Mouse (Mus musculus) R1 (cell line): ENCODE measurements around the gene Rpp14.

Source experiments
- DNase-seq: peaks from one replicate; pipeline ENCODE4 v3.0.0-alpha.2; 2018; ENCODE audit warnings: low read depth, low spot score

The Rpp14 gene

DNA sequence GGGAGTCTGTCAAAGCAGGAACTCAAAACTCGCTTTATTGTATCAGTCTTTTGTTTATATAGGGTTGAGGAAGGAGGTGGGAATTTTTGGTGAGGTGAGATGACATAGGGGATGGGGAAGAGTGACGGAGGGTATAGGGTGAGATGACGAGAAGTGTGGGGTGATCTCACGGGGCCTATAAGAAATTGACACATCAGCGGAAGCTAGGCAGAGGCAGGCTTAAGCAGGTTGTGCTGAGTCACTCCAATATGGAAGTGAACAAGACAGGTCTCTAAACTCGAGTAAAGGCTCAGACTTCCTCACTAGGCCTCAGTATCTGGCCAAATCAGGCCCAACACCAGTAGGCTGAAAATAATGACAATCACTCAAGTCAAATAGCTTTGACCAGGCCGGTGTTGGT is 20.2 kb upstream of the Rpp14 start:
- peak; percentile 75 for DNase-seq

DNA sequence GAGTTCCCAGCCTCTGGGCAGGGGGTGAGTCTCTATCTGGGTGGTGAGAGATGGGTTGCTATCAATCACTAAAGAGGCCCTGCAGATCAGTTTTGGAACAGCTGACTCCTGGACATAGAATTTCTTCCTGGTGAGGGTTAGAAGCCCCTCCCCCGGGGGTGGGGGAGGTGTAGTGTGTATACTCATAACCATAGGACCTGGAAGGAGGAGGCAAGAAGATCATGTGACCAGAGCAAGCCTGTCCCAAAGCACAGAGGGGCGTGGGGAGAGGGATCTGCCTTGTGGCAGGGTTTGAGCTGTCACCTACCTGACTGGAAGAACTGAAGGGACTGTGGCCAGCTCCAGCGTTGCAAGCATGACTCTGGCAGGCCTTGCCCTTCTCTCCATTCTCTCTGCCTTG is 18.1 kb upstream of the Rpp14 start:
- DNase-seq: peak; percentile 86

- no peak for DNase-seq
Observed at GRCm38 (mm10) chr14:8062537-8063301, 17.4 kb upstream of the Rpp14 start.

GRCm38 (mm10) chr14:8063835-8064785 is 16.1 kb upstream of the Rpp14 start:
- DNase-seq: no peak

GRCm38 (mm10) chr14:8080718-8081117 is 551 bp downstream of the Rpp14 start:
- DNase-seq: peak; percentile 64

DNA sequence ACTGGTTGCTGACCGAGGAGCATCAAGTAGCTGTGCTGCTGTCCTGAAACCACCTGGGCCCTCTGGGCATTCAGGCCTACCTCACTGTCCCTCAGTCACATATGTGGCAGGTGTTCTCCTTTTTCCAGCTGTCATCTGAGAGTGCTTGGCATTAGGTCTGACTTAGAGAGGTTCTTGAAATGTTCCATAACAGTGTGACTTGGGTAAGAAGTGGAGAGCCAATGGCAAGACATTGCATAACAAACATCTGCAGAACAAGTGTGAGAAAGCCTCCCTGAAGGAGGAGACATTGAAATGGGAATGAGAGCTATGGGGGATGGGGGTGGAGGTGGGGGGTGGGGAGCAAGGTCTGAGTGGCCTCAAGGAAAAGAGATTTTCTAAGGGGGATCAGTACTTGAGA is 2.8 kb downstream of the Rpp14 start:
- DNase-seq: peak; percentile 27

DNA sequence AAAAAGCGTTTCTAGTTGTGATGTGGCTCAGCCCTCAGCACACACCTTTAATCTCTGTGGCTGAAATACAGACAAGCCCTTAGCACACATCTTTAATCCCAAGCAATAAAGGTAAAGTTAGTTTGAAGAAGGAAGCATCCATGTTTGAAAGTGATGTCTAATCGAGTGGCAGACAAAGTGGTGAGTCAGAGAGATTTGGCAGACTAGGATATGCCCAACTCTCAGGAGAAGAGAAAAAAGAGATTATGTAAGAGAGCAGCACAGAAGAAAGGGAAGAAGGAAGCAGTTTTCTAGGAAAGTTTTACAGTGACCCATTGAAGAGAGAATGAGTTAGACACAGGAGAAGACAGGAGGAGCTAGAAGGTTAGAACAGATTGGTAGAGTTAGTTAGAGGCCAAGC is 8.8 kb downstream of the Rpp14 start:
- DNase-seq: no peak

DNA sequence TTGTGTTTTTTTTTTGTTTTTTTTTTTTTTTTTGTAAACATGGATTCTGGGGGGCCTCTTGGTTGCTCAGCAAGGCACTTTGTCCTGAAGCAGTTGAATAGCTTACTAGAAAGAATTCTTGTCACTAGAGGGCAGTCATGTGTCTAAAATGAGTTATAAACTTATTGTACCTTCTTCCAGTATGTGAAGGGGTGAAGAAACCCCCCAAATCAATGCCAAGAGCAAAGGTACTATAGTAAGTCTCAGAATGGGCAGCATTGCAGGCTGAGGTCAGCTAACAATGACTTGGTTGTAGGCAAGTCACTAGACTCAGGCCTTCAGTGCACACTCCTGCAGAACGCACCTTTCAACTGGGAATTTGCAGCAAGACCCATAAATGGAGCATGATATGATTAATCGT is 12.4 kb downstream of the Rpp14 start:
- DNase-seq: peak; percentile 55

- DNase-seq: no peak
Observed at GRCm38 (mm10) chr14:8093427-8093826, 13.3 kb downstream of the Rpp14 start.

- DNase-seq: no peak
Observed at GRCm38 (mm10) chr14:8094931-8095561, 14.9 kb downstream of the Rpp14 start.

- no peak for DNase-seq
Observed at GRCm38 (mm10) chr14:8095562-8095950, 15.4 kb downstream of the Rpp14 start.

GRCm38 (mm10) chr14:8097978-8098686 is 18.0 kb downstream of the Rpp14 start, which contains the start of gene Pxk:
Gene Pxk, plus strand, starts transcription at chr14:8098211.
- peak; percentile 81 for DNase-seq

DNA sequence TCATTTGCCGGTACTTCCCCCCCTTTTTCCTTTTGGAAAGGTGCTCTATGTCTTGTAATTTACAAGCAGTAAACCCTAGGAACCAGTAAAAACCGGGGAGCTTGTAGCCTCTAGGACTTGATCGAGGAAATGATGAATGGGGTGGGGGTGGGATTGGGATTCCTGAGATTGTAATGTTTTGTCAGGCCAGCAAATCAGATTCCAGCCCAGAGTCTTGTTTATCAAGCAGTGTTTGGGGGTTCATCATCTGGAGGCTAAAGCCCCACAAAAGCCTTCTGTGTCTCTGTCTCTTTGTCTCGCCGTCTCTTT is 18.5 kb downstream of the Rpp14 start:
- DNase-seq: peak; percentile 65

- DNase-seq: no peak
Observed at GRCm38 (mm10) chr14:8099561-8100021, 19.4 kb downstream of the Rpp14 start.

GRCm38 (mm10) chr14:8101886-8102285 is 21.7 kb downstream of the Rpp14 start:
- no peak for DNase-seq

- DNase-seq: no peak
Observed at GRCm38 (mm10) chr14:8102676-8103075, 22.5 kb downstream of the Rpp14 start.

DNA sequence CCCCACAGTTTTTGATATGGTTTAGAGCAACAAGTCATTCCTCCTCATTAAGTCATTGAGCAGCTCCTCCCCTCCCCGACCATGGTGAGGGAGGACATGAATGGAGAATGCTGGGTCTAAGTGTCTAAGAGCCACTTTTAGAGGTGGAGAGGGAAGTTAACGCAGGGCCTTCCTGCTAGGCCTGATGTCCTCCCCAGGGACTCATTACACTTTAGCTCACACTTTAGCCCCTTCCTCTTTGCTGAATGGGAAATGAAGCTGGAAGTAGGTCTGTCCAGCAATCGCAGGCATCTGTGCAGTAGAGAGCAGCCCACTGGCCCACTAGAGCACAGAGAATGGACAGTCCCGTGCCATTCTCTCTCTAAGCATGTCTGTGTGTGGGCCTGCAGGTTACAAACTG is 27.9 kb downstream of the Rpp14 start:
- no peak for DNase-seq

DNA sequence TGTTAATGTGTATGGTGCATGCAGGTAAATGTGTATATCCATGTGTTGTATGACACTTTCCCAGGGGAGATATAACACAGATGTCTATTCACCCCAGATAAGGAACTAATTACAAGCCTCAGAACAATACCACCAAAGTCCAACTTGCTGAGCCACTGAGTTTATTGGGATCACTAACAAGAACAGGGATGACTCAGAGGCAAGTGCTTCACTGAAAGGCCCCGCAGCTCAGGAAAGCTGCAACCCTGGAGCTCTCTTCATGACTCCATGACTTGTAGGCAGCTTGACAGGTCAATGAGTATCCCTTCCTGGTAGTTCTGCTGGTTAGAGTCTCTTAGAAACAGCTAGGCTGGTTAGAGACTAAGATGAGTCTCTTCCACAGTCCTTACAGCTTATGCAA is 28.8 kb downstream of the Rpp14 start:
- no peak for DNase-seq

DNA sequence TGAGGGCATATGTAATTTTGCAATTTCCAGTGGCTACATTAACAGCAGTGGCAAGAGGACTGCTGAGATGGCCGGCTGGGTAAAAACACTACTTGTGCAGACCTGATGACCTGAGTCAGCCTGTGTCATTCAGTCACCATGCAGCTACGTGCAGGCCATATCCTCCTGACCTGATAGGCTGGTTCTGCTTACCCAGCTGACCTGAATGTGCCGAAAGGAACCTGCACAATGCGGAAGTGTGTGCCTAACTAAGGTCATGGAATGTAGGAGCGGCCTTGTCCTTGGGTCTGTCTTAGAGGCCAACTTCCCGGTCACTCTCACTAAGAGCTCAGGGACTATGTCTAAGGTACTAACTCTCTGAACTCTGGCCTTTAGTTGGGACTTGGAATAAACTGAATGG is 31.4 kb downstream of the Rpp14 start:
- DNase-seq: no peak

GRCm38 (mm10) chr14:8112036-8112435 is 31.9 kb downstream of the Rpp14 start:
- DNase-seq: no peak

DNA sequence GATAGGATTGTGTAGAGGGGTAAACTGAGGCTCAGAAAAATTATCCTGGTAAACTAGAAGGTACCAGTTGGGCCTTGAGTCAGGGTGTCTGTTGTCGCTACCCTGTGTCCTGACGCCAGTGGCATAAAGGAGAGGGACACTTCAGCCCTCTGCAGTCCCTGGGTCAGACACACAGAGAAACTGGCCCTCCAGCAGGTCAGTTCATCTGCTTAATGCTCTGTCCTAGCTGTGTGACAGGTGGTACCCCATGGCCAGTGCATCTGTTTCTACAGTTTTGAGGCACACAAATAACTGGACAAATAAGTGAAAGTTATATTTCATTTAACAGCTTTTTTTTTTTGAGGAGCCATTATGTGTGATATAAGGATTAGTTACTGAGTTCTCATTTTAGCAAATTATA is 33.4 kb downstream of the Rpp14 start:
- no peak for DNase-seq

GRCm38 (mm10) chr14:8114306-8114705 is 34.1 kb downstream of the Rpp14 start:
- no peak for DNase-seq
